Mouse (Mus musculus): ENCODE data around the gene Tead4. TPM values are rescaled to one million over a fixed set of nuclear protein-coding genes. Genes with fewer than 3 reads are reported as not detected.
"Not testable (repeated sequence)": the region's sequence is repeated elsewhere in the genome, so short reads cannot be mapped to it uniquely, and the experiment has no call there.

Tead4 gene
- polyA plus RNA-seq, 1 experiment from 2014 or later: 5.4 TPM

GRCm38 (mm10) chr6:128231741-128232140 is 68.9 kb downstream of the Tead4 start:
- H3K36me3 ChIP-seq: no peaks in the 10 kb centered on the region
- H3K4me3 ChIP-seq: no peak overlapping the region
- H3K9ac ChIP-seq: no peak overlapping the region
- no peak for ATAC-seq (ENCODE audit: low FRiP score, low read depth)
- 69% methylated on average over 3 of the region's 3 CpGs for WGBS
- H3K27ac ChIP-seq: no peak overlapping the region
- no peaks in the 10 kb centered on the region for H3K27me3 ChIP-seq
- peaks cover 4% of the 10 kb centered on the region; the same call in 1 of the 2 replicates for H3K4me1 ChIP-seq
- H3K4me2 ChIP-seq (replicated peaks): no peak overlapping the region
- H3K9me3 ChIP-seq: no peaks in the 10 kb centered on the region

- Histone ChIP-seq H3K4me2 (replicated peaks) (peak overlapping the region; percentile 2), H3K9me3 (no peaks in the 10 kb centered on the region)
- ATAC-seq (ENCODE audit: low FRiP score, low read depth): peak; percentile 31; the same call in 1 of the 2 replicates
Observed at GRCm38 (mm10) chr6:128227438-128228017, 73.1 kb downstream of the Tead4 start.

GRCm38 (mm10) chr6:128226941-128227340 is 73.7 kb downstream of the Tead4 start:
- Histone ChIP-seq H3K9me3 (no peaks in the 10 kb centered on the region), H3K4me2 (replicated peaks) (no peak overlapping the region), H3K27ac (no peak overlapping the region), H3K36me3 (no peaks in the 10 kb centered on the region), H3K4me3 (no peak overlapping the region), H3K4me1 (peaks cover 6% of the 10 kb centered on the region), H3K27me3 (no peaks in the 10 kb centered on the region), H3K9ac (no peak overlapping the region)
- ATAC-seq (ENCODE audit: low FRiP score, low read depth): no peak
- WGBS: 84% methylated on average over 3 of the region's 3 CpGs

More at GRCm38 (mm10) chr6:128227438-128228017, 73.1 kb downstream of the Tead4 start:
- Histone ChIP-seq H3K4me3 (no peak overlapping the region), H3K9ac (0 out of 2 replicates have a peak overlapping the region, but pooled peaks have one; percentile 13), H3K27ac (no peak overlapping the region), H3K36me3 (no peaks in the 10 kb centered on the region), H3K27me3 (no peaks in the 10 kb centered on the region), H3K4me1 (peaks cover 8% of the 10 kb centered on the region)
- 29% methylated on average over 8 of the region's 8 CpGs for WGBS

GRCm38 (mm10) chr6:128225846-128226176 is 74.8 kb downstream of the Tead4 start:
- 90% methylated on average over 1 of the region's 1 CpGs for WGBS
- H3K4me1 ChIP-seq: peaks cover 4% of the 10 kb centered on the region; the same call in 1 of the 2 replicates
- no peak for ATAC-seq (ENCODE audit: low FRiP score, low read depth)
- H3K4me2 ChIP-seq (replicated peaks): no peak overlapping the region
- no peaks in the 10 kb centered on the region for H3K36me3 ChIP-seq
- H3K27ac ChIP-seq: no peak overlapping the region
- no peaks in the 10 kb centered on the region for H3K9me3 ChIP-seq
- no peak overlapping the region for H3K9ac ChIP-seq
- no peak overlapping the region for H3K4me3 ChIP-seq
- H3K27me3 ChIP-seq: no peaks in the 10 kb centered on the region

GRCm38 (mm10) chr6:128225009-128225845 is 75.4 kb downstream of the Tead4 start:
- Histone ChIP-seq H3K27ac (no peak overlapping the region), H3K36me3 (no peaks in the 10 kb centered on the region), H3K9ac (no peak overlapping the region), H3K4me1 (peaks cover 4% of the 10 kb centered on the region; the same call in 1 of the 2 replicates), H3K4me2 (replicated peaks) (no peak overlapping the region), H3K4me3 (no peak overlapping the region), H3K27me3 (no peaks in the 10 kb centered on the region), H3K9me3 (no peaks in the 10 kb centered on the region)
- ATAC-seq (ENCODE audit: low FRiP score, low read depth): no peak
- WGBS: 84% methylated on average over 4 of the region's 4 CpGs

- Histone ChIP-seq H3K4me3 (no peak overlapping the region), H3K27me3 (no peaks in the 10 kb centered on the region), H3K27ac (no peak overlapping the region), H3K9me3 (no peaks in the 10 kb centered on the region), H3K36me3 (no peaks in the 10 kb centered on the region), H3K9ac (no peak overlapping the region), H3K4me1 (peaks cover 4% of the 10 kb centered on the region; the same call in 1 of the 2 replicates), H3K4me2 (replicated peaks) (no peak overlapping the region)
- no peak; the same call in 1 of the 2 replicates for ATAC-seq (ENCODE audit: low FRiP score, low read depth)
Observed at GRCm38 (mm10) chr6:128223159-128223558, 77.5 kb downstream of the Tead4 start.

GRCm38 (mm10) chr6:128215004-128215403 is 85.6 kb downstream of the Tead4 start:
- not testable (repeated sequence) for H3K36me3 ChIP-seq; ATAC-seq (ENCODE audit: low FRiP score, low read depth); H3K27me3 ChIP-seq; H3K4me3 ChIP-seq; H3K27ac ChIP-seq; H3K9ac ChIP-seq; H3K4me2 ChIP-seq (replicated peaks); H3K4me1 ChIP-seq; H3K9me3 ChIP-seq
- 99% methylated on average over 4 of the region's 4 CpGs for WGBS

- not testable (repeated sequence) for H3K36me3 ChIP-seq; H3K4me3 ChIP-seq; ATAC-seq (ENCODE audit: low FRiP score, low read depth); H3K9me3 ChIP-seq; H3K27me3 ChIP-seq; H3K27ac ChIP-seq; H3K4me1 ChIP-seq; H3K4me2 ChIP-seq (replicated peaks); H3K9ac ChIP-seq
- WGBS: 92% methylated on average over 1 of the region's 1 CpGs
Observed at GRCm38 (mm10) chr6:128209199-128209598, 91.4 kb downstream of the Tead4 start.

GRCm38 (mm10) chr6:128208491-128209170 is 92.0 kb downstream of the Tead4 start:
- WGBS: 77% methylated on average over 8 of the region's 8 CpGs
- no peak overlapping the region for H3K27ac ChIP-seq
- no peaks in the 10 kb centered on the region for H3K4me1 ChIP-seq
- no peaks in the 10 kb centered on the region for H3K9me3 ChIP-seq
- no peak for ATAC-seq (ENCODE audit: low FRiP score, low read depth)
- H3K4me3 ChIP-seq: no peak overlapping the region
- H3K9ac ChIP-seq: no peak overlapping the region
- H3K27me3 ChIP-seq: no peaks in the 10 kb centered on the region
- H3K4me2 ChIP-seq (replicated peaks): no peak overlapping the region
- no peaks in the 10 kb centered on the region for H3K36me3 ChIP-seq

GRCm38 (mm10) chr6:128203557-128203956 is 97.1 kb downstream of the Tead4 start:
- no peak for ATAC-seq (ENCODE audit: low FRiP score, low read depth)
- 78% methylated on average over 1 of the region's 1 CpGs for WGBS
- H3K4me1 ChIP-seq: no peaks in the 10 kb centered on the region

GRCm38 (mm10) chr6:128200847-128201640 is 99.6 kb downstream of the Tead4 start:
- H3K9ac ChIP-seq: peak overlapping the region; percentile 66
- H3K4me3 ChIP-seq: peak overlapping the region; percentile 61
- H3K36me3 ChIP-seq: no peaks in the 10 kb centered on the region
- H3K27me3 ChIP-seq: no peaks in the 10 kb centered on the region
- H3K9me3 ChIP-seq: no peaks in the 10 kb centered on the region
- peak overlapping the region; percentile 73 for H3K27ac ChIP-seq
- under 1% methylated on average over 20 of the region's 20 CpGs for WGBS
- no peaks in the 10 kb centered on the region for H3K4me1 ChIP-seq
- H3K4me2 ChIP-seq (replicated peaks): peak overlapping the region; percentile 93
- no peak; the same call in 1 of the 2 replicates for ATAC-seq (ENCODE audit: low FRiP score, low read depth)

More at GRCm38 (mm10) chr6:128203557-128203956, 97.1 kb downstream of the Tead4 start:
- H3K4me3 ChIP-seq: no peak overlapping the region
- no peak overlapping the region for H3K9ac ChIP-seq
- no peaks in the 10 kb centered on the region for H3K36me3 ChIP-seq
- H3K27ac ChIP-seq: no peak overlapping the region
- no peak overlapping the region for H3K4me2 ChIP-seq (replicated peaks)
- no peaks in the 10 kb centered on the region for H3K9me3 ChIP-seq
- no peaks in the 10 kb centered on the region for H3K27me3 ChIP-seq

Data from limb, embryonic 13.5 days (tissue).